Mouse (Mus musculus) Patski (cell line): ENCODE results near the gene Morn3. TPM values are rescaled to one million over a fixed set of nuclear protein-coding genes. Genes with fewer than 3 reads are reported as not detected.
A peak's percentile ranks its signal among the peaks of the same experiment; 100 is the strongest.

Experiments used
- ATAC-seq: fragments of 100-300 bp; one replicate; pipeline ENCODE4 v1.8.0; 2021
- CTCF ChIA-PET: fragments of 350-600 bp; sonication (Branson Sonifier 250); formaldehyde crosslinking; loops from one replicate; lab custom pipeline; 2022; ENCODE audit warnings: inconsistent platforms; lab: Charles Lee
- POLR2A ChIA-PET: fragments of 350-600 bp; sonication (Branson Sonifier 250); formaldehyde crosslinking; loops from one replicate; lab custom pipeline; 2022; ENCODE audit warnings: antibody characterized with exemption, inconsistent platforms; lab: Charles Lee
- DNase-seq: peaks from one replicate; pipeline ENCODE4 v3.0.0-alpha.2; 2011; ENCODE audit warnings: low read depth, low spot score
- H3K27me3 ChIP-seq: fragments of 371-371 bp; one replicate; pipeline ENCODE4 v1.5.1; 2021
- CTCF ChIP-seq: fragments of 100-300 bp; IDR thresholded peaks from one replicate; pipeline ENCODE4 v1.5.1; 2021
- in situ Hi-C: fragments of 300-500 bp; cut with MboI; formaldehyde crosslinking; loops from 3 replicates; pipeline ENCODE4 v1.11.1; 2018; ENCODE audit warnings: low pct_unique_long_range_greater_than_20kb, mixed read lengths
- polyA plus RNA-seq: library from polyadenylated mRNA; unstranded; gene quantifications from one replicate; pipeline ENCODE4 v1.2.3, GENCODE M21; 2021

The Morn3 gene
- polyA plus RNA-seq, 1 experiment from 2014 or later, result 0.32 TPM

- ATAC-seq, result no peak
- TF ChIP-seq CTCF, result peak; percentile 74
- in situ Hi-C loops, result no loop called here
Observed at GRCm38 (mm10) chr5:123043856-123044255, 3.0 kb downstream of the Morn3 start.

GRCm38 (mm10) chr5:123040796-123041195, 6.0 kb downstream of the Morn3 start:
- DNase-seq, result no peak
- no peak for TF ChIP-seq CTCF
- no peaks in the 10 kb centered on the region for H3K27me3 ChIP-seq
- ChIA-PET CTCF (interaction anchor here (1.4 kb wide), 1 partner anchor 15 kb away, joined by 4 read pairs; no protein-coding TSS in a partner anchor), POLR2A (no interaction called here)
- in situ Hi-C loops, result no loop called here
- no peak for ATAC-seq

More at GRCm38 (mm10) chr5:123043856-123044255, 3.0 kb downstream of the Morn3 start:
- no peaks in the 10 kb centered on the region for H3K27me3 ChIP-seq
- no peak for DNase-seq
- POLR2A ChIA-PET, result no interaction called here
- CTCF ChIA-PET, result interaction anchor here (0.8 to 4.7 kb wide), 7 partner anchors 12 to 148 kb away, joined by 3 to 32 read pairs (median 3); no protein-coding TSS in a partner anchor

GRCm38 (mm10) chr5:123039120-123039752, 7.6 kb downstream of the Morn3 start:
- no peak for TF ChIP-seq CTCF
- POLR2A ChIA-PET, result interaction anchor here (1.8 kb wide), 1 partner anchor 23 kb away, joined by 5 read pairs; no protein-coding TSS in a partner anchor
- DNase-seq, result no peak
- CTCF ChIA-PET, result interaction anchor here (1.4 to 1.5 kb wide), 2 partner anchors 11 to 14 kb away, joined by 4 read pairs; no protein-coding TSS in a partner anchor
- ATAC-seq, result no peak
- H3K27me3 ChIP-seq, result no peaks in the 10 kb centered on the region
- in situ Hi-C loops, result no loop called here

- no peak for DNase-seq
- CTCF ChIA-PET, result no interaction called here
- in situ Hi-C loops, result no loop called here
- H3K27me3 ChIP-seq, result no peaks in the 10 kb centered on the region
- POLR2A ChIA-PET, result no interaction called here
- no peak for TF ChIP-seq CTCF
- no peak for ATAC-seq
Observed at GRCm38 (mm10) chr5:123038115-123038514, 8.7 kb downstream of the Morn3 start.

GRCm38 (mm10) chr5:123035564-123035963, 11.3 kb downstream of the Morn3 start:
- DNase-seq (no peak), ATAC-seq (no peak)
- in situ Hi-C loops, result no loop called here
- TF ChIP-seq CTCF, result no peak
- POLR2A ChIA-PET, result interaction anchor here (1.0 kb wide), 1 partner anchor 245 kb away, joined by 7 read pairs; no protein-coding TSS in a partner anchor
- H3K27me3 ChIP-seq, result no peaks in the 10 kb centered on the region
- CTCF ChIA-PET, result interaction anchor here (1.0 kb wide), 2 partner anchors 14 to 190 kb away, joined by 3 read pairs; no protein-coding TSS in a partner anchor

GRCm38 (mm10) chr5:123035089-123035488, 11.7 kb downstream of the Morn3 start:
- in situ Hi-C loops, result no loop called here
- H3K27me3 ChIP-seq, result no peaks in the 10 kb centered on the region
- DNase-seq, result no peak
- POLR2A ChIA-PET, result no interaction called here
- no peak for TF ChIP-seq CTCF
- ATAC-seq, result no peak
- CTCF ChIA-PET, result interaction anchor here (1.0 kb wide), 1 partner anchor 189 kb away, joined by 3 read pairs; no protein-coding TSS in a partner anchor

- in situ Hi-C loops, result no loop called here
- no peak for DNase-seq
- ATAC-seq, result no peak
- ChIA-PET CTCF (no interaction called here), POLR2A (interaction anchor here (1.2 kb wide), 1 partner anchor 11 kb away, joined by 3 read pairs; no protein-coding TSS in a partner anchor)
- no peak for TF ChIP-seq CTCF
- H3K27me3 ChIP-seq, result no peaks in the 10 kb centered on the region
Observed at GRCm38 (mm10) chr5:123033646-123034160, 13.1 kb downstream of the Morn3 start.

GRCm38 (mm10) chr5:123031312-123031711, 15.5 kb downstream of the Morn3 start:
- POLR2A ChIA-PET, result no interaction called here
- no peak for DNase-seq
- no peak for TF ChIP-seq CTCF
- in situ Hi-C loops, result no loop called here
- ATAC-seq, result no peak
- H3K27me3 ChIP-seq, result no peaks in the 10 kb centered on the region
- CTCF ChIA-PET, result no interaction called here

- CTCF ChIA-PET, result no interaction called here
Observed at GRCm38 (mm10) chr5:123029729-123030128, 17.1 kb downstream of the Morn3 start.

GRCm38 (mm10) chr5:123027436-123027835, 19.4 kb downstream of the Morn3 start:
- H3K27me3 ChIP-seq, result no peaks in the 10 kb centered on the region
- TF ChIP-seq CTCF, result no peak
- in situ Hi-C loops, result no loop called here
- ChIA-PET POLR2A (no interaction called here), CTCF (interaction anchor here (1.5 kb wide), 1 partner anchor 16 kb away, joined by 4 read pairs; no protein-coding TSS in a partner anchor)
- no peak for DNase-seq
- ATAC-seq, result no peak

More at GRCm38 (mm10) chr5:123029729-123030128, 17.1 kb downstream of the Morn3 start:
- POLR2A ChIA-PET, result no interaction called here
- H3K27me3 ChIP-seq, result no peaks in the 10 kb centered on the region
- ATAC-seq (no peak), DNase-seq (no peak)
- in situ Hi-C loops, result no loop called here
- no peak for TF ChIP-seq CTCF

- no peak for DNase-seq
- ATAC-seq, result no peak
- no peaks in the 10 kb centered on the region for H3K27me3 ChIP-seq
- TF ChIP-seq CTCF, result no peak
- ChIA-PET POLR2A (interaction anchor here (2.7 kb wide), 1 partner anchor 11 kb away, joined by 15 read pairs; the partner anchor contains the start of gene Orai1), CTCF (interaction anchor here (3.0 kb wide), 1 partner anchor 17 kb away, joined by 6 read pairs; no protein-coding TSS in a partner anchor)
- in situ Hi-C loops, result no loop called here
Observed at GRCm38 (mm10) chr5:123026414-123026813, 20.4 kb downstream of the Morn3 start.
